Mouse (Mus musculus) midbrain, embryonic 15.5 days (tissue): Measurements from ENCODE around the gene Sh3glb2. TPM values are rescaled to one million over a fixed set of nuclear protein-coding genes. Genes with fewer than 3 reads are reported as not detected.

Source experiments
- ATAC-seq: fragments of 200-750 bp; cut with Nextera tagmentation; replicated peaks from 2 replicates; pipeline ENCODE4 v1.8.0; 2017; ENCODE audit warnings: moderate TSS enrichment
- H3K27ac ChIP-seq: fragments of 300-500 bp; sonication (generic); 2 replicates; pipeline ENCODE4 v1.5.1; 2015; ENCODE audit warnings: mild to moderate bottlenecking, inconsistent platforms
- H3K27me3 ChIP-seq: fragments of 300-500 bp; sonication (generic); replicated peaks from 2 replicates; pipeline ENCODE4 v1.6.1; 2015; ENCODE audit warnings: inconsistent platforms
- H3K36me3 ChIP-seq: fragments of 300-500 bp; sonication (generic); replicated peaks from 2 replicates; pipeline ENCODE4 v1.6.1; 2015; ENCODE audit warnings: inconsistent platforms
- H3K4me1 ChIP-seq: fragments of 300-500 bp; sonication (generic); 2 replicates; pipeline ENCODE4 v1.6.1; 2015; ENCODE audit warnings: inconsistent platforms
- H3K4me2 ChIP-seq: fragments of 300-500 bp; sonication (generic); 2 replicates; pipeline ENCODE4 v1.6.1; 2015; ENCODE audit warnings: inconsistent platforms, mild to moderate bottlenecking, moderate library complexity
- H3K4me3 ChIP-seq: fragments of 300-500 bp; sonication (generic); 2 replicates; pipeline ENCODE4 v1.5.1; 2015; ENCODE audit warnings: mild to moderate bottlenecking, inconsistent platforms
- H3K9ac ChIP-seq: fragments of 300-500 bp; sonication (generic); 2 replicates; pipeline ENCODE4 v1.6.1; 2015; ENCODE audit warnings: mild to moderate bottlenecking, inconsistent platforms
- H3K9me3 ChIP-seq: fragments of 300-500 bp; sonication (generic); 2 replicates; pipeline ENCODE4 v1.6.1; 2016; ENCODE audit warnings: inconsistent platforms
- WGBS: fragments of 180-500 bp; shearing (Covaris S2); methylation state at CpG from one replicate; pipeline ENCODE4 v1.1.7; 2015; ENCODE audit warnings: mixed read lengths; 5-methylcytosine and 5-hydroxymethylcytosine counted together
- polyA plus RNA-seq: library from polyadenylated mRNA; unstranded; fragments of >200 nt; fragmentation: Nextera tagmentation; extraction: Ambion mirVana; gene quantifications from 2 replicates; pipeline ENCODE4 v1.2.1, GENCODE M21; 2015

The Sh3glb2 gene
- polyA plus RNA-seq, 1 experiment from 2014 or later = 214 TPM

DNA sequence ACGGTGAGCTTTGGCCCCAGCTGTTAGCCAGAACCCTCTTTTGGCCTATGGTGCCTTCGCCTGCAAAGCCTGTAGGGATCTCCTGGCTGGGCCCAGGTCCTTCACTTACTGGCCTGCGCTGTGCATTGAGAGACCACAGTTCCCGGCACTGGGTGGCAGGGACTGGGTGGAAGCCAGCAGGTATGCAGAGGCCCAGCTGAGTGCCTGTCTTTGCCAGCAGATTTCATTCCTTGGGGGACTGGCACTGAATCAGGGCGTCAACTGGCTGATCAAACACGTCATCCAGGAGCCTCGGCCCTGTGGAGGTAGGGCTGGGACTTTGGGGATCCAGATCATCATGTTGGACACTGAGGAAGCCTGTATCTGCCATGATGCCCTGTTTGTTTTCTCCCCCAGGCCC lies 36.6 kb upstream of the Sh3glb2 start:
- no peaks in the 10 kb centered on the region for H3K27me3 ChIP-seq
- H3K36me3 ChIP-seq = peaks cover 16% of the 10 kb centered on the region; the same call in 1 of the 2 replicates
- H3K4me2 ChIP-seq = no peak overlapping the region
- 95% methylated on average over 7 of the region's 7 CpGs for WGBS
- H3K9me3 ChIP-seq = no peaks in the 10 kb centered on the region
- H3K9ac ChIP-seq = no peak overlapping the region
- no peak for ATAC-seq
- no peak overlapping the region for H3K27ac ChIP-seq
- no peak overlapping the region for H3K4me3 ChIP-seq
- H3K4me1 ChIP-seq = peaks cover 38% of the 10 kb centered on the region

DNA sequence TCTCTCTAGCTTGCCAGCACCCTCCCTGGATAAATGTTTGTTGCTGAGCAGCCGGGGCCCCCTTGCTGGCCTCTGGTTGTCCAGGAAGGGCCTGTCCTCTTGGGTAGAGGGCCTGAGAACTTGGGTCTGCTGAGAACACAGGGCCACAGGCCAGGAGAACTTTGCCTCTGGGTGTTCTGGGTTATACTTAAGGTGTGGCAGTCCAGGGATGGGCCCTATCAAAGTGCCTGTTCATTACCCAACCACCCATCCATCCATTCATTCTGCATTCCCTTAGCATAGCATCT lies 34.2 kb upstream of the Sh3glb2 start:
- Histone ChIP-seq H3K9ac (peak overlapping the region; percentile 77), H3K4me1 (peaks cover 24% of the 10 kb centered on the region), H3K27me3 (no peaks in the 10 kb centered on the region), H3K36me3 (peaks cover 14% of the 10 kb centered on the region; the same call in 1 of the 2 replicates), H3K27ac (no peak overlapping the region), H3K4me2 (peak overlapping the region; percentile 95), H3K9me3 (no peaks in the 10 kb centered on the region), H3K4me3 (peak overlapping the region; percentile 78)
- whole genome bisulfite sequencing = 63% methylated on average over 1 of the region's 1 CpGs
- no peak for ATAC-seq

DNA sequence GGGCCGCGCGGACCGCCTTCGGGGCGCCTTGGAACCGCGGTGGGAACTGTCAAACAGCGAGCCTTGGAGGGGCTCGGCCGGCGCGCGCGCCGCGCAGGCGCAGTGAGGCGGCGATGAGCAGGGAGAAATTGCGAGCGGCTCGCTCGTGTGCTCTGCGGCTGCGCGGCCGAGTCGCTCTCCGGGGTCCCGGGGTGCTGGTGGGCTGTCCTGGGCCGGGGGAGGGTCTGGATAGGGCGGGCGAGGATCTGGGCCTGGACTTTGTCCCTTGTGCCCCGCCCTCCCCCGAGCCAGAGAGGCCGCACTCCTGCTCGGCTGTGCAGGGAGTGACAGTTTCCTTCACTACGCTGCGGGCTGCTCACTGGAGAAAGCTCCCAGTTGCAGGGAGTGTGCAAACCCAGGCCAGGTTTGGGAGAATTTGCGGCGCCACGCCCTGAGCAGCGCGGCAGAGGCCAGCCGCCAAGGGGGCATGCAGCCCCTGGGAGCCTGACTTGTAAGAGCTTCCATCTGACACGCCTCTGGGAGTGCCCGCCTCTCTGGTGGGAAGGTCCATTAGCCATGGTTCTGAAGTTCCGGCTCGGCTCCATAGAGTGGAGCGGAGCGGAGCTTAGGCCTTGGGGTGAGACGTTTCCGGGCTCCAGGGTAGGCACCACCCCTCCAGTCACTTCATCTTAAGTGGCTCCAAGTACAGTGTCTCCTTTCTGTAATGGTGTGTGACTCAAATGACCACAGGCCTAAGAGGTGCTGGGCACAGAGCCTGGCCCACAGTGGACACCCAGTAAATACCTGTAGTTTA lies 33.6 kb upstream of the Sh3glb2 start:
- Histone ChIP-seq H3K9me3 (no peaks in the 10 kb centered on the region), H3K4me1 (peaks cover 24% of the 10 kb centered on the region), H3K9ac (peak overlapping the region; percentile 77), H3K36me3 (peaks cover 14% of the 10 kb centered on the region; the same call in 1 of the 2 replicates), H3K27me3 (no peaks in the 10 kb centered on the region), H3K27ac (peak overlapping the region; percentile 93), H3K4me3 (peak overlapping the region; percentile 78), H3K4me2 (peak overlapping the region; percentile 95)
- under 1% methylated on average over 54 of the region's 54 CpGs for WGBS
- ATAC-seq = peak; percentile 81

DNA sequence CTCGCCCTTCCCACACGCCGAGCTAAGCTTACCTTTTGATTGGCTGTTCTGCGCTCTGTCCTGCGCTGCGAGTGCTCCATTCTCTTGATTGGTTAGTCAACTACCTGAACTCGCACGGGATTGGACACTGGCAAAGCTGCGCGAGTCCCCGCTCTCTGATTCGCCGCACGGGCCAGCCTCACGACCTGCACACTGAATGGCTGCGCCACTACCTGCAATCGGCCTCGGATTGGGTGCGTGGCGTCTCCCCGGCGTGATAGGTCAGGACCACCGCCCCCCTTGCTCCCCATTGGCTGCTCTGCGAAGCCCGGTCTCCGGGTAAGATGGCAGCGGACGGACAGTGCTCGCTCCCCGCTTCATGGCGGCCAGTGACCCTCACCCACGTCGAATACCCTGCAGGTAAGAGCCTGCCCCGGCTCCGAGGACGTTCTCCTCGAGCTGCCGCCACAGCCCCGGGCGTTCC lies 33.0 kb upstream of the Sh3glb2 start, which contains the start of gene Dolpp1:
Gene Dolpp1, plus strand, starts transcription at position 141 of the 463 bp plus-strand sequence.
- Histone ChIP-seq H3K27me3 (no peaks in the 10 kb centered on the region), H3K27ac (peak within 1 kb of the TSS; percentile 93), H3K4me1 (peaks cover 24% of the 10 kb centered on the region), H3K9ac (peak within 1 kb of the TSS; percentile 77), H3K4me2 (peak within 1 kb of the TSS; percentile 95), H3K36me3 (peaks cover 12% of the 10 kb centered on the region; the same call in 1 of the 2 replicates), H3K9me3 (no peaks in the 10 kb centered on the region), H3K4me3 (peak within 1 kb of the TSS; percentile 78)
- peak; percentile 99 for ATAC-seq
- under 1% methylated on average over 40 of the region's 40 CpGs for WGBS

DNA sequence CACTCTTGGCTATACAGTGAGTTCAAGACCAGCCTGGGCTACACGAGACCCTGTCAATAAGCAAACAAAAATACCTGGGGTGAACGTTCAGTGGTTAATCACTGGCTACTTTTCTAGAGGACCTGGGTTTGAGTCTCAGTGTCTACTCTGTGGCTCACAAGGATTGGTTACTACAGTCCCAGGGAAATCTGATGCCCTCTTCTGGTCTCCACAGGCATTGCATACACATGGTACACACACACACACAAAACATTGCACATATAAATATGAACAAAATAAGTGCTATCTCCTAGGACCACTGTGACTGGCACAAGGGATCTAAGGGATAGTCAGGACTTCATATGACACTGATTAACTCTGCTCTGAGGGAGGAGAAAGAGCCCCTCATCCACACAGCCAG lies 29.9 kb upstream of the Sh3glb2 start:
- Histone ChIP-seq H3K27me3 (no peaks in the 10 kb centered on the region), H3K9me3 (no peaks in the 10 kb centered on the region), H3K27ac (no peak overlapping the region), H3K36me3 (no peaks in the 10 kb centered on the region), H3K4me2 (no peak overlapping the region), H3K4me1 (peaks cover 21% of the 10 kb centered on the region), H3K4me3 (no peak overlapping the region), H3K9ac (no peak overlapping the region)
- no peak for ATAC-seq
- 86% methylated on average over 2 of the region's 2 CpGs for WGBS

DNA sequence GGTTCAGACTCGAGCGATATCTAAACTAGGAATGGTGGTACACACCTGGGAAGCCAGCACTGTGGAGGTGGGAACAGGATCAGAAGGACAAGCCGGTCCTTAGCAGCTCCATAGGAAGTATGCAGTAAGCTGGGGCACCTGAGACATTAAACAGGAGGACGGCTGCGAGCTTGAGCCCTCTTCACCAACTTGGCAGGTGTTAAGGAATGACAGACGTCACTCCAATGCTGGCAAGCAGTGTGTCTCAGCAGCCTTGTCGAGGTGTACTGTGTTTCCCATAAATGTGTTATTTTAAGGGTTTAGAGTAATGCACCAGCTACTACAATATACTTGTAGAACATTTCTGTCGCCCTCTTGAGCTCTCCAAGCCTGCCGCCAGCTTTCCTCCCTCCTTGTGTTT lies 27.8 kb upstream of the Sh3glb2 start:
- Histone ChIP-seq H3K27me3 (no peaks in the 10 kb centered on the region), H3K27ac (no peak overlapping the region), H3K4me1 (peaks cover 9% of the 10 kb centered on the region), H3K9me3 (no peaks in the 10 kb centered on the region), H3K4me2 (no peak overlapping the region), H3K4me3 (no peak overlapping the region), H3K36me3 (peaks cover 11% of the 10 kb centered on the region), H3K9ac (no peak overlapping the region)
- 87% methylated on average over 9 of the region's 9 CpGs for WGBS
- no peak for ATAC-seq

DNA sequence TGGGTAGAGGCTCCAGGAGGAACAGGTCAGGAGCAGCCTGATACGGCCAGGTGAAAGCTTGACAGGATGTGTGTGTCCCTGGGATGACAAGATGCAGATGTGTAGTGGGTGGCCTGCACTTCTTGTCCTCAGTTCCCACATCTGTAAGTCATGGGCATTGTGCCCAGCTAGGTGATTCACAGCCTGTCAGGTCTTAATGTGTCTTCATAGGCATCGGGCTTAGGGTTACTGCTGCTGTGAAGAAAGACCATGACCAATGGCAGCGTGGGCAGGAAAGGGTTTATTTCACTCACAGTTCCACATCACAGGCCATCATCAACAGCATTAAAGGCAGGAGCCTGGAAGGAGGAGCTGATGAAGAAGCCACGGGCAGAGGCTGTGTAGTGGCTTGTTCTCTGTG lies 26.5 kb upstream of the Sh3glb2 start:
- no peaks in the 10 kb centered on the region for H3K4me1 ChIP-seq
- no peak overlapping the region for H3K9ac ChIP-seq
- peaks cover 15% of the 10 kb centered on the region for H3K36me3 ChIP-seq
- 91% methylated on average over 4 of the region's 4 CpGs for WGBS
- no peak overlapping the region for H3K4me3 ChIP-seq
- no peak overlapping the region for H3K27ac ChIP-seq
- no peak overlapping the region for H3K4me2 ChIP-seq
- H3K9me3 ChIP-seq = no peaks in the 10 kb centered on the region
- no peaks in the 10 kb centered on the region for H3K27me3 ChIP-seq
- ATAC-seq = no peak

DNA sequence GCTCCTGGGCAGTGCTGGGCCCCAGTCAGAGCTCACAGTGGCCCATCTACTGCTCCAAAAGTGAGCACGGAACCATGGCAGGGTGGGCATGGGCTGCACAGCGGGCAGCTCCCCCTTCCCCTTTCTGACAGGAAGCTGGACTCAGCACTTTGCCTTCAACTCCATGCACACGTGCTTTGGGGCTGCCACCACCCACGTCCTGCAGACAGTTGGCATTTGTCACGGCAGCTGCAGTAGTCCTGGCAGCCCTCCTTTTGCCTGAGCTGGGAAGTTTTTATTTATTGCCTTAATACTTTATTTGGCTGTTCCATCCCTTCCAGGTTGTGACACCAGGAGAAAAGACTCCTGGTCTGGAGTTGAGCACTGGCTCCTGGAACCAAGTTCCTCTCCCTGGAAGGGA lies 25.7 kb upstream of the Sh3glb2 start:
- Histone ChIP-seq H3K4me3 (no peak overlapping the region), H3K4me1 (no peaks in the 10 kb centered on the region), H3K27ac (no peak overlapping the region), H3K9me3 (no peaks in the 10 kb centered on the region), H3K36me3 (peaks cover 17% of the 10 kb centered on the region), H3K27me3 (no peaks in the 10 kb centered on the region), H3K4me2 (no peak overlapping the region), H3K9ac (no peak overlapping the region)
- WGBS = 84% methylated on average over 5 of the region's 5 CpGs
- no peak for ATAC-seq

DNA sequence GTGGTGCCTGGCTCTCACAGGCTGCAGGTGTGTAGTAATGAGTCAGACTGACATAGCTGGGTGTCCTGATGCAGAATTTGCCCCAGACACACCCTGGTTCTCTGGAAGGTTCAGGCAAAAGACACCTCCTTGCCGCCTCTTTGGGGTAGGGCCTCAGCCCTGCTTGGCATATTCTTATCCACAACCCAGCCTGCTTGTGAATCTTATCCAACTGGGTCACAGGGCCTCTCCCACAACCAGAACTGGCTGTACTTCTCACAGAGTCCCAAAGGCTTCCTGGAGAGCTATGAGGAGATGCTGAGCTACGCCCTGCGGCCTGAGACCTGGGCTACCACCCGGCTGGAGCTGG lies 22.2 kb upstream of the Sh3glb2 start:
- no peak for ATAC-seq
- Histone ChIP-seq H3K27me3 (no peaks in the 10 kb centered on the region), H3K27ac (no peak overlapping the region), H3K4me1 (no peaks in the 10 kb centered on the region), H3K9me3 (no peaks in the 10 kb centered on the region), H3K9ac (no peak overlapping the region), H3K4me2 (no peak overlapping the region), H3K4me3 (no peak overlapping the region), H3K36me3 (peaks cover 39% of the 10 kb centered on the region)
- WGBS = 97% methylated on average over 4 of the region's 4 CpGs

DNA sequence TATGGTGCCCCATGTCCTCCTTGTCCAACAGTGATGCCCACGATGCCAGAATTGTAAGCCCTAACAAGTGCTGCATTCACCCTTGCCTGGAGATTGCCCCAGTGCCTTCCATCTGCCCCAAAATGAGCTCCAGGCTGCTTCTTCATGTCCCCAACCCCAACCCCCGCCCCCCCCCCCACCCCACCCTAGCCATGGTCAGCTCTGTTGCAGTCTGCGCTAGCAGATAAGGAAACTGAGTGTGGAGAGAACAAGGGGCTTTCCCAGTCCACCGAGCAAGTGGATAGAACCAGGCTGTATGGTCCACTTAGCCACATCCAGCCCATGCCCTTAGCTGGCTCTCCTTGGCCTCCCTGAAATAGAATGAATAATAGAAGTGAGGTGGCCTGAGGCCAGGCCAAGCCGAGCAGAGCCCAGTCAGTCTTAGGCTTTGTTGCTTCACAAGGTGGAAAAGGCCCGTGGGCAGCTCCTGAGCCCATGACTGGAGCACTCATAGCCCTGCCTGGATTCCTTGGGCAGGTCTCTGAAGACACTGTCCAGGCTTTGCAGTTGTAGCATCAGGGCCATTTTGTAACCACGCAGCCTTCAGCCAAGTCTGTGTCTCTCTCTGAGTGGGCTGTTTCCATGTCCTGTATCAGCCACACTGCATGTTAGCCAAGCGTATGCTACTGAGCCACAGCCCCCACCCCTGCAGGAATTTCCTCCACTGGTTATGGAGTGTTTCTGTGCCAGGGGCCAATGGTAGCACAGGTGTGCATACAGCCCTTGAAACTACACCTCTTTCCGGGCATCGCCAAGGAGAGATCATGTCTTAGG lies 21.6 kb upstream of the Sh3glb2 start:
- peaks cover 45% of the 10 kb centered on the region for H3K36me3 ChIP-seq
- no peaks in the 10 kb centered on the region for H3K27me3 ChIP-seq
- no peaks in the 10 kb centered on the region for H3K9me3 ChIP-seq
- no peaks in the 10 kb centered on the region for H3K4me1 ChIP-seq
- H3K4me3 ChIP-seq = no peak overlapping the region
- no peak overlapping the region for H3K4me2 ChIP-seq
- ATAC-seq = no peak
- no peak overlapping the region for H3K9ac ChIP-seq
- H3K27ac ChIP-seq = no peak overlapping the region
- 91% methylated on average over 10 of the region's 10 CpGs for WGBS

DNA sequence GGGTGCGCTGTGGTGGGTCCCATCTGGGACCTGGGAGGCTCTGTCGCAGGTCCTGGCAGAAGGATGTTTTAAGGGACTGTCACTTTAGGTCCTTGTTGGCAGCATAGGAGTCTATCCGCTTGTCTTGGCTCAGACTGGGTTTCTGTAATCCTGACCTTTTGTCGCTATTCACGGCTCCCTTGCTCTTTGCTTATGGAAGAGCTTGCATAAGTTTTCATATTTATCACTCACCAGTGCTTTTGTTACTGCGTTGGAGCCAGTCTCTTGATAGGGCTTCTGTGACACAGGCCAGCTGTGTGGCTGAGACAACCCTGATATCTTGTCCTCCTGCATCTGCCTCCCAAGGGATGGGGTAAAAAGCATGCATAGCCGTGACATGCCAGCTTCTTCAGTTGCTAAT lies 20.2 kb upstream of the Sh3glb2 start:
- ATAC-seq = no peak
- Histone ChIP-seq H3K27ac (no peak overlapping the region), H3K27me3 (no peaks in the 10 kb centered on the region), H3K4me2 (no peak overlapping the region), H3K4me1 (no peaks in the 10 kb centered on the region), H3K4me3 (no peak overlapping the region), H3K9ac (no peak overlapping the region), H3K9me3 (no peaks in the 10 kb centered on the region), H3K36me3 (peaks cover 48% of the 10 kb centered on the region)
- 92% methylated on average over 7 of the region's 7 CpGs for WGBS

DNA sequence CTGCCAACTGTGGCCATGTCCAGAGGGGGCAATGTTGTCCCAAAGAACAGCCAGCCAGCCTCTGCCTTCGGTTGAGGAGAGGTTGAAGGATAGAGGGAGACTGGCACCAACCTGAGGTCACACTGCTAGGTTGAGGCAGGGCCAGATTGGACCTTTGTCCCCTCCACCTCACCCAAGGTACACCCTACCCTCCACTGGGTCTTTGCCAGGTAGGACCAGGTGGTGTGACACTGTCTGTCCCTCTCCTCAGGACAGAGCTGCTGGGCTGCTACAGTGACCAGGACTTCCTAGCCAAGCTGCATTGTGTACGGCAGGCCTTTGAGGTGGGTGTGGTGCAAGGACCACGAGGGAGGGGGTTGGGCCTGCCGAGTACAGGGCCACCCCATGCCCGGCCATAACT lies 18.6 kb upstream of the Sh3glb2 start:
- H3K4me2 ChIP-seq = no peak overlapping the region
- H3K36me3 ChIP-seq = peaks cover 60% of the 10 kb centered on the region
- no peak overlapping the region for H3K4me3 ChIP-seq
- no peak overlapping the region for H3K27ac ChIP-seq
- H3K4me1 ChIP-seq = no peaks in the 10 kb centered on the region
- 86% methylated on average over 5 of the region's 5 CpGs for WGBS
- H3K27me3 ChIP-seq = no peaks in the 10 kb centered on the region
- ATAC-seq = no peak
- no peaks in the 10 kb centered on the region for H3K9me3 ChIP-seq
- H3K9ac ChIP-seq = no peak overlapping the region
